Mouse (Mus musculus): ENCODE results near the gene 6030408B16Rik. TPM values are rescaled to one million over a fixed set of nuclear protein-coding genes. Genes with fewer than 3 reads are reported as not detected.

The 6030408B16Rik gene
- polyA plus RNA-seq, 2 experiments = 0.74 to 1.0 TPM

- Histone ChIP-seq H3K9ac (ENCODE audit: low read depth, low read length, severe bottlenecking) (no peak overlapping the region), H3K9me3 (ENCODE audit: control insufficient read depth, low read length) (no peaks in the 10 kb centered on the region), H3K27ac (replicated peaks; ENCODE audit: low read depth, low read length) (no peak overlapping the region), H3K4me1 (ENCODE audit: control insufficient read depth, insufficient read depth, low read length) (peaks cover 4% of the 10 kb centered on the region; the same call in 1 of the 2 replicates), H3K36me3 (ENCODE audit: control insufficient read depth, insufficient read depth, low read length) (no peaks in the 10 kb centered on the region), H3K27me3 (ENCODE audit: control insufficient read depth, insufficient read depth, low read length) (no peaks in the 10 kb centered on the region), H3K4me3 (replicated peaks; ENCODE audit: low read length) (peak overlapping the region; percentile 23), H3K4me2 (replicated peaks; ENCODE audit: low read depth, low read length, severe bottlenecking) (peak overlapping the region; percentile 49)
- DNase-seq (ENCODE audit: low spot score) (peak; percentile 86), ATAC-seq (ENCODE audit: low FRiP score, low read depth) (peak; percentile 89)
- WGBS = 4% methylated on average over 11 of the region's 11 CpGs
- no peak for TF ChIP-seq POLR2A (IDR thresholded peaks at IDR 0.05; ENCODE audit: borderline replicate concordance, extremely low read depth, insufficient read depth, insufficient read length)
Measured at GRCm38 (mm10) chr15:101315832-101316231, 22.8 kb downstream of the 6030408B16Rik start.

- no peak overlapping the region for H3K27ac ChIP-seq (replicated peaks; ENCODE audit: low read depth, low read length)
- no peak overlapping the region for H3K9ac ChIP-seq (ENCODE audit: low read depth, low read length, severe bottlenecking)
- ATAC-seq (ENCODE audit: low FRiP score, low read depth) (no peak), DNase-seq (ENCODE audit: low spot score) (no peak)
- H3K4me2 ChIP-seq (replicated peaks; ENCODE audit: low read depth, low read length, severe bottlenecking) = peak overlapping the region; percentile 49
- H3K4me3 ChIP-seq (replicated peaks; ENCODE audit: low read length) = peak overlapping the region; percentile 23
- H3K9me3 ChIP-seq (ENCODE audit: control insufficient read depth, low read length) = no peaks in the 10 kb centered on the region
- WGBS = 65% methylated on average over 13 of the region's 13 CpGs
- no peaks in the 10 kb centered on the region for H3K27me3 ChIP-seq (ENCODE audit: control insufficient read depth, insufficient read depth, low read length)
- H3K4me1 ChIP-seq (ENCODE audit: control insufficient read depth, insufficient read depth, low read length) = peaks cover 4% of the 10 kb centered on the region; the same call in 1 of the 2 replicates
- H3K36me3 ChIP-seq (ENCODE audit: control insufficient read depth, insufficient read depth, low read length) = no peaks in the 10 kb centered on the region
- TF ChIP-seq POLR2A (IDR thresholded peaks at IDR 0.05; ENCODE audit: borderline replicate concordance, extremely low read depth, insufficient read depth, insufficient read length) = no peak
Measured at GRCm38 (mm10) chr15:101316279-101316912, 23.4 kb downstream of the 6030408B16Rik start.

GRCm38 (mm10) chr15:101316913-101317813 lies 24.2 kb downstream of the 6030408B16Rik start:
- 69% methylated on average over 18 of the region's 18 CpGs for WGBS
- no peak for DNase-seq (ENCODE audit: low spot score)
- H3K4me3 ChIP-seq (replicated peaks; ENCODE audit: low read length) = no peak overlapping the region
- H3K9ac ChIP-seq (ENCODE audit: low read depth, low read length, severe bottlenecking) = no peak overlapping the region
- TF ChIP-seq POLR2A (IDR thresholded peaks at IDR 0.05; ENCODE audit: borderline replicate concordance, extremely low read depth, insufficient read depth, insufficient read length) = no peak
- ATAC-seq (ENCODE audit: low FRiP score, low read depth) = no peak
- no peak overlapping the region for H3K27ac ChIP-seq (replicated peaks; ENCODE audit: low read depth, low read length)
- peaks cover 4% of the 10 kb centered on the region; the same call in 1 of the 2 replicates for H3K4me1 ChIP-seq (ENCODE audit: control insufficient read depth, insufficient read depth, low read length)
- no peak overlapping the region for H3K4me2 ChIP-seq (replicated peaks; ENCODE audit: low read depth, low read length, severe bottlenecking)
- H3K36me3 ChIP-seq (ENCODE audit: control insufficient read depth, insufficient read depth, low read length) = no peaks in the 10 kb centered on the region
- no peaks in the 10 kb centered on the region for H3K9me3 ChIP-seq (ENCODE audit: control insufficient read depth, low read length)
- no peaks in the 10 kb centered on the region for H3K27me3 ChIP-seq (ENCODE audit: control insufficient read depth, insufficient read depth, low read length)

GRCm38 (mm10) chr15:101317814-101318500 lies 24.9 kb downstream of the 6030408B16Rik start:
- Histone ChIP-seq H3K36me3 (ENCODE audit: control insufficient read depth, insufficient read depth, low read length) (no peaks in the 10 kb centered on the region), H3K9ac (ENCODE audit: low read depth, low read length, severe bottlenecking) (no peak overlapping the region), H3K27me3 (ENCODE audit: control insufficient read depth, insufficient read depth, low read length) (no peaks in the 10 kb centered on the region), H3K4me3 (replicated peaks; ENCODE audit: low read length) (no peak overlapping the region), H3K4me1 (ENCODE audit: control insufficient read depth, insufficient read depth, low read length) (peaks cover 4% of the 10 kb centered on the region; the same call in 1 of the 2 replicates), H3K9me3 (ENCODE audit: control insufficient read depth, low read length) (no peaks in the 10 kb centered on the region), H3K27ac (replicated peaks; ENCODE audit: low read depth, low read length) (no peak overlapping the region), H3K4me2 (replicated peaks; ENCODE audit: low read depth, low read length, severe bottlenecking) (no peak overlapping the region)
- TF ChIP-seq POLR2A (IDR thresholded peaks at IDR 0.05; ENCODE audit: borderline replicate concordance, extremely low read depth, insufficient read depth, insufficient read length) = no peak
- WGBS = 69% methylated on average over 2 of the region's 2 CpGs
- ATAC-seq (ENCODE audit: low FRiP score, low read depth) = no peak
- no peak for DNase-seq (ENCODE audit: low spot score)

Measured in limb, embryonic 14.5 days (tissue).